Mouse (Mus musculus): ENCODE measurements around the gene Arid1b. TPM values are rescaled to one million over a fixed set of nuclear protein-coding genes. Genes with fewer than 3 reads are reported as not detected.

Arid1b gene
- total RNA-seq (2012; rRNA removed): 9.2 and 13.7 TPM in 2 replicates

- Histone ChIP-seq H3K36me3 (ENCODE audit: control insufficient read depth, insufficient read depth, low read length, poor library complexity, severe bottlenecking) (no peaks in the 10 kb centered on the region), H3K4me3 (ENCODE audit: insufficient read depth in 1 of 2, low read depth in 1 of 2, low read length in 2 of 2, poor library complexity in 1 of 2, severe bottlenecking in 1 of 2) (peak within 1 kb of the TSS; percentile 84 to 90), H3K9me3 (ENCODE audit: control insufficient read depth, insufficient read depth, low read depth, low read length) (no peaks in the 10 kb centered on the region), H3K27ac (ENCODE audit: insufficient read depth, low read depth, low read length, poor library complexity, severe bottlenecking) (peak within 1 kb of the TSS; percentile 85), H3K9ac (ENCODE audit: insufficient read depth, low read depth, low read length, poor library complexity, severe bottlenecking) (peak within 1 kb of the TSS; percentile 90), H3K4me1 (ENCODE audit: control insufficient read depth in 2 of 2, insufficient read depth in 2 of 2, low read length in 2 of 2, poor library complexity in 1 of 2) (peaks cover 0 to 7% of the 10 kb centered on the region in 2 experiments; a peak in 1 of 4 replicates)
- in situ Hi-C loops (cut with MboI; ENCODE audit: low sequenced_read_pairs in 2 of 2, unreplicated experiment in 2 of 2): no loop called here
- no peak for DNase-seq (ENCODE audit: low read depth, low spot score)
- TF ChIP-seq HCFC1 (IDR thresholded peaks at IDR 0.05; ENCODE audit: borderline replicate concordance, insufficient read depth, low read length): no peak
- no peak for TF ChIP-seq MAFK (IDR thresholded peaks at IDR 0.05; ENCODE audit: insufficient read depth, low read depth, low read length)
- TF ChIP-seq CHD2 (IDR thresholded peaks at IDR 0.05; ENCODE audit: low read depth, low read length): no peak
- no peak for TF ChIP-seq ZNF384 (IDR thresholded peaks at IDR 0.05; ENCODE audit: low read depth, low read length)
- TF ChIP-seq ZC3H11A (IDR thresholded peaks at IDR 0.05; ENCODE audit: borderline replicate concordance, low read depth, low read length): no peak
These were observed at the start of gene Arid1b for GRCm38 (mm10) chr17:4993840-4994503. Gene Arid1b (plus strand): TSS chr17:4994332.

- TF ChIP-seq ZC3H11A (IDR thresholded peaks at IDR 0.05; ENCODE audit: borderline replicate concordance, low read depth, low read length) (no peak), ZNF384 (IDR thresholded peaks at IDR 0.05; ENCODE audit: low read depth, low read length) (no peak), HCFC1 (IDR thresholded peaks at IDR 0.05; ENCODE audit: borderline replicate concordance, insufficient read depth, low read length) (no peak), MAFK (IDR thresholded peaks at IDR 0.05; ENCODE audit: insufficient read depth, low read depth, low read length) (no peak), CHD2 (IDR thresholded peaks at IDR 0.05; ENCODE audit: low read depth, low read length) (no peak)
- Histone ChIP-seq H3K27ac (ENCODE audit: insufficient read depth, low read depth, low read length, poor library complexity, severe bottlenecking) (no peak overlapping the region), H3K36me3 (ENCODE audit: control insufficient read depth, insufficient read depth, low read length, poor library complexity, severe bottlenecking) (no peaks in the 10 kb centered on the region), H3K4me3 (ENCODE audit: insufficient read depth in 1 of 2, low read depth in 1 of 2, low read length in 2 of 2, poor library complexity in 1 of 2, severe bottlenecking in 1 of 2) (no peak overlapping the region), H3K9ac (ENCODE audit: insufficient read depth, low read depth, low read length, poor library complexity, severe bottlenecking) (no peak overlapping the region), H3K4me1 (ENCODE audit: control insufficient read depth in 2 of 2, insufficient read depth in 2 of 2, low read length in 2 of 2, poor library complexity in 1 of 2) (peaks cover 7 to 13% of the 10 kb centered on the region in 2 experiments), H3K9me3 (ENCODE audit: control insufficient read depth, insufficient read depth, low read depth, low read length) (no peaks in the 10 kb centered on the region)
- no peak for DNase-seq (ENCODE audit: low read depth, low spot score)
- in situ Hi-C loops (cut with MboI; ENCODE audit: low sequenced_read_pairs in 2 of 2, unreplicated experiment in 2 of 2): no loop called here
These were observed 48.8 kb upstream of the Arid1b start for GRCm38 (mm10) chr17:4945311-4945751.

GRCm38 (mm10) chr17:4945871-4946331, 48.2 kb upstream of the Arid1b start:
- Histone ChIP-seq H3K4me3 (ENCODE audit: insufficient read depth in 1 of 2, low read depth in 1 of 2, low read length in 2 of 2, poor library complexity in 1 of 2, severe bottlenecking in 1 of 2) (peak overlapping the region in 1 of 2 experiments; percentile 34; a peak in 2 of 4 replicates), H3K4me1 (ENCODE audit: control insufficient read depth in 2 of 2, insufficient read depth in 2 of 2, low read length in 2 of 2, poor library complexity in 1 of 2) (peaks cover 7 to 13% of the 10 kb centered on the region in 2 experiments), H3K9ac (ENCODE audit: insufficient read depth, low read depth, low read length, poor library complexity, severe bottlenecking) (0 out of 2 replicates have a peak overlapping the region, but pooled peaks have one; percentile 23), H3K36me3 (ENCODE audit: control insufficient read depth, insufficient read depth, low read length, poor library complexity, severe bottlenecking) (no peaks in the 10 kb centered on the region), H3K27ac (ENCODE audit: insufficient read depth, low read depth, low read length, poor library complexity, severe bottlenecking) (no peak overlapping the region), H3K9me3 (ENCODE audit: control insufficient read depth, insufficient read depth, low read depth, low read length) (no peaks in the 10 kb centered on the region)
- in situ Hi-C loops (cut with MboI; ENCODE audit: low sequenced_read_pairs in 2 of 2, unreplicated experiment in 2 of 2): no loop called here
- DNase-seq (ENCODE audit: low read depth, low spot score): no peak
- TF ChIP-seq ZNF384 (IDR thresholded peaks at IDR 0.05; ENCODE audit: low read depth, low read length) (no peak), ZC3H11A (IDR thresholded peaks at IDR 0.05; ENCODE audit: borderline replicate concordance, low read depth, low read length) (no peak)

GRCm38 (mm10) chr17:4946421-4946974, 47.6 kb upstream of the Arid1b start:
- H3K9me3 ChIP-seq (ENCODE audit: control insufficient read depth, insufficient read depth, low read depth, low read length): no peaks in the 10 kb centered on the region
- H3K9ac ChIP-seq (ENCODE audit: insufficient read depth, low read depth, low read length, poor library complexity, severe bottlenecking): no peak overlapping the region
- no peak overlapping the region for H3K27ac ChIP-seq (ENCODE audit: insufficient read depth, low read depth, low read length, poor library complexity, severe bottlenecking)
- DNase-seq (ENCODE audit: low read depth, low spot score): no peak
- in situ Hi-C loops (cut with MboI; ENCODE audit: low sequenced_read_pairs in 2 of 2, unreplicated experiment in 2 of 2): no loop called here
- H3K4me1 ChIP-seq (ENCODE audit: control insufficient read depth in 2 of 2, insufficient read depth in 2 of 2, low read length in 2 of 2, poor library complexity in 1 of 2): peaks cover 7 to 13% of the 10 kb centered on the region in 2 experiments
- H3K36me3 ChIP-seq (ENCODE audit: control insufficient read depth, insufficient read depth, low read length, poor library complexity, severe bottlenecking): no peaks in the 10 kb centered on the region
- peak overlapping the region in 1 of 2 experiments; percentile 40; a peak in 2 of 4 replicates for H3K4me3 ChIP-seq (ENCODE audit: insufficient read depth in 1 of 2, low read depth in 1 of 2, low read length in 2 of 2, poor library complexity in 1 of 2, severe bottlenecking in 1 of 2)
- TF ChIP-seq ZNF384 (IDR thresholded peaks at IDR 0.05; ENCODE audit: low read depth, low read length): no peak
- TF ChIP-seq HCFC1 (IDR thresholded peaks at IDR 0.05; ENCODE audit: borderline replicate concordance, insufficient read depth, low read length): no peak
- no peak for TF ChIP-seq CHD2 (IDR thresholded peaks at IDR 0.05; ENCODE audit: low read depth, low read length)
- TF ChIP-seq MAFK (IDR thresholded peaks at IDR 0.05; ENCODE audit: insufficient read depth, low read depth, low read length): no peak

Data from ES-E14 (cell line).